Mouse (Mus musculus) small intestine, adult 2 months (tissue): ENCODE results near the gene Rab3b. TPM values are rescaled to one million over a fixed set of nuclear protein-coding genes. Genes with fewer than 3 reads are reported as not detected.

Experiments
- H3K27ac ChIP-seq: fragments of 200-500 bp; 2 replicates; pipeline ENCODE4 v1.5.1; 2012; ENCODE audit warnings: low read depth, low read length, control low read depth, inconsistent platforms; ENCODE audit not compliant: insufficient read depth
- H3K27me3 ChIP-seq: fragments of 200-500 bp; 2 replicates; pipeline ENCODE4 v1.6.1; 2012; ENCODE audit warnings: mild to moderate bottlenecking, moderate library complexity, low read length, inconsistent platforms; ENCODE audit not compliant: control insufficient read depth, insufficient read depth
- H3K36me3 ChIP-seq: fragments of 200-500 bp; 2 replicates; pipeline ENCODE4 v1.6.1; 2012; ENCODE audit warnings: mild to moderate bottlenecking, low read length, control low read depth, inconsistent platforms; ENCODE audit not compliant: control insufficient read depth, insufficient read depth
- H3K4me1 ChIP-seq: fragments of 200-500 bp; 2 replicates; pipeline ENCODE4 v1.6.1; 2012; ENCODE audit warnings: low read length, inconsistent platforms, mixed read lengths; ENCODE audit not compliant: control insufficient read depth, insufficient read depth, insufficient read length
- H3K4me3 ChIP-seq: fragments of 200-500 bp; 2 replicates; pipeline ENCODE4 v1.5.1; 2012; ENCODE audit warnings: low read depth, mild to moderate bottlenecking, control low read depth, inconsistent platforms, low read length, moderate library complexity
- CTCF ChIP-seq: fragments of 200-500 bp; IDR thresholded peaks from 2 replicates; pipeline ENCODE4 v1.5.1; 2012; ENCODE audit warnings: low read depth, mild to moderate bottlenecking, control low read depth, inconsistent platforms, low read length, moderate library complexity, mixed read lengths; ENCODE audit not compliant: insufficient replicate concordance, insufficient read length; ENCODE audit errors: extremely low read depth
- POLR2A ChIP-seq: fragments of 200-500 bp; IDR thresholded peaks from 2 replicates; pipeline ENCODE4 v1.6.1; 2012; ENCODE audit warnings: low read depth, mild to moderate bottlenecking, control low read depth, inconsistent platforms, low read length, moderate library complexity
- WGBS: fragments of 180-500 bp; shearing (Covaris S2); methylation state at CpG from one replicate; pipeline ENCODE4 v1.1.7; 2018; 5-methylcytosine and 5-hydroxymethylcytosine counted together
- polyA plus RNA-seq: library from polyadenylated mRNA; depleted of rRNA; stranded (reverse); fragments of >200 nt; gene quantifications from 2 replicates; pipeline ENCODE4 v1.2.3, GENCODE M21; 2012

The Rab3b gene
- polyA plus RNA-seq, 1 experiment = 4.8 TPM

DNA sequence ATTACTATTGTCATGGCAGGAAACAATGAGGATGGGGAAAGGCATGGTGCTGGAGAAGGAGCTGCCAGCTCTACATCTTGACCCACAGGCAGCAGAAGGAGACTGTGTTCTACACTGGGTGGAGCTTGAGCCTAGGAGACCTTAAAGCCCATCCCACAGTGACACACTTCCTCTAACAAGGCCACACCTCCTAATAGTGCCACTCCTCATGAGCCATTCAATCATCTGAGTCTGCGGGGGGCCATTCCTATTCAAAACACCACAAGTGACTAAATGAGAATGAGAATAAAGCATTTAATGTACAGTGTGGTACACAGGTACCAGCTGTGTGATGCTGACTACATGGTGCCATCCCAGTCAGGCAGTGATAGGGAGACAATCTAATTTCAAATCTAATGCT lies 71.3 kb downstream of the Rab3b start:
- TF ChIP-seq POLR2A (no peak), CTCF (no peak)
- no peaks in the 10 kb centered on the region for H3K4me1 ChIP-seq
- WGBS = 81% methylated on average over 1 of the region's 1 CpGs

DNA sequence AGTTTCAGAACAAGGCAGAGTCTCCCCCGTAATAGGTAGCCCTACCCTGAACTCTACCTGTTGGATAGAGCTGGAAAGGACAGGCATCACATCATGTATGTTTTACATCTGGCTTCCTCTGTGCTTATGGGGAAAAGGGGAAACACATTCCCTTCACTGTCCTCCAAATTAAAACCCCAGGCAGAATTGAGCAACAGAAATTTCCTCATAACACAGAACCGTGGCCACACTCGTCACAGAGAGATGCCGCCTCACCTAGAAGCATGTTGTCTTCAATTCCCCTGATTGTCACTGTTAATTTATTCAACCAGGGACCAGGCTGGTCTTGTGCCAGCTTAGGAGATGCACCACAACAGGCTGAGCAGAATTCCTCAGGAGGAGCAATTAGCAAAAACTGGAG lies 72.8 kb downstream of the Rab3b start:
- WGBS = 92% methylated on average over 4 of the region's 4 CpGs
- TF ChIP-seq CTCF (no peak), POLR2A (no peak)
- H3K4me1 ChIP-seq = no peaks in the 10 kb centered on the region

More for the DNA sequence above, 71.3 kb downstream of the Rab3b start:
- Histone ChIP-seq H3K36me3 (no peaks in the 10 kb centered on the region), H3K27ac (no peak overlapping the region), H3K4me3 (no peak overlapping the region), H3K27me3 (no peaks in the 10 kb centered on the region)

DNA sequence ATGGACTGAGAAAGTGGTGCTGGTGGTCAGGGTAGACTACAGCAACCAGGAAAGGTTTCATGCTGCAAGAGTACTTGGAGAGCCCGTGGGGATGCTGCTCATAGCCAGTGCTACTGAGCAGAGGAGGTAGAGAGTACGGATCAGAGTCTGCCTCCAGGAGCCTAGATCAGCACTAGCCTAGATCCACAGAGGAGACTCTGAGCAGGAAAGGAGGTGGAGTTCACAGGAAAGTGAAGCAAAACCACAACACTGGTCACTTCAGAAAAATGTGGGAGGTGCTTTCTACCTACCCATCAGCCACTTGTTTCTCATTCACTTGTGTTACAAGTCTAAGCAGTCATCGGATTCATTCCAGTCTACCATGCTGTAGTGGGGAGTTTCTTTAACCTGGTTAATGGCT lies 80.8 kb downstream of the Rab3b start:
- TF ChIP-seq POLR2A = no peak
- TF ChIP-seq CTCF = no peak
- no peaks in the 10 kb centered on the region for H3K36me3 ChIP-seq
- H3K27me3 ChIP-seq = no peaks in the 10 kb centered on the region
- H3K27ac ChIP-seq = no peak overlapping the region
- WGBS = 92% methylated on average over 3 of the region's 3 CpGs
- no peaks in the 10 kb centered on the region for H3K4me1 ChIP-seq
- no peak overlapping the region for H3K4me3 ChIP-seq

More for the DNA sequence above, 72.8 kb downstream of the Rab3b start:
- no peak overlapping the region for H3K27ac ChIP-seq
- H3K36me3 ChIP-seq = no peaks in the 10 kb centered on the region
- no peak overlapping the region for H3K4me3 ChIP-seq
- H3K27me3 ChIP-seq = no peaks in the 10 kb centered on the region

DNA sequence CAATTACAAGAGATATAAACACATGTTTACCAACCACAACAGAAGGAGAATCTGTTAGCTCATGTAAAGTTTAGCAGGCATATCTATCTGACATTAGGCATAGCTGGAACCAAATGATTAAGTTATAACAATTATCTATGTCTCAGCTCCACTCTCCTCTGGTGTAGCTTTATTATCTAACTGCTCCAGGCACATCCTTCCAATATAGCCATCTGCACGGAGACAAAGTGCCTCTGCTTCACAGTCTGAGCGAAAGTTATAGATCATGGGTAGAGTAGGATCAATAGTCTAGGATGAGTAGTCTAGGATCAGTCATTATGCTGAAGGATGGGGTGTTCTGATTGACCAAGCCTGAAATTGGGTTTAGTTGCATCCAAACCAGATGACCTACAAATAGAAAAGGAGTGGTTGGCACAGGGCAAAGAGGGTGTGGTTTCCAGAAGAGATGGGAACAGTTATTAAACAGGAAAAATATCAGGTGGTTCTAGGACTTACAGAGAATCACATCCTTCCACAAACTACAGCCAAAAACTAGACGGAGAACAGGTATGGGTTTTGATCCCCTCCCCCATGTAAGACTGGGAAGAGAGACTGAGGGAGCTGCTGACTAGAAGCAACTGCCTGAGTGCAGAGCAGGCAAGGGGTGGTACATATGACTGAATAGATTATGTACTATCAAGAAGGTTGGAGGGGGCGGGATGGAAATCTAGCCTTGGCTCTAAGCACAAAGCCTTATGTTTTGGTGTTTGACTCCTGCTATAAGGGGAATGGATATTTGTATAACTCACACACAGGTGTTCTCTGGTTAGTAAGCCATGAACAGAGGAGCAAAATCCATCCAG lies 82.0 kb downstream of the Rab3b start:
- 85% methylated on average over 4 of the region's 4 CpGs for WGBS
- H3K4me1 ChIP-seq = no peaks in the 10 kb centered on the region
- H3K36me3 ChIP-seq = no peaks in the 10 kb centered on the region
- H3K4me3 ChIP-seq = no peak overlapping the region
- H3K27me3 ChIP-seq = no peaks in the 10 kb centered on the region
- no peak for TF ChIP-seq CTCF
- no peak for TF ChIP-seq POLR2A
- no peak overlapping the region for H3K27ac ChIP-seq

DNA sequence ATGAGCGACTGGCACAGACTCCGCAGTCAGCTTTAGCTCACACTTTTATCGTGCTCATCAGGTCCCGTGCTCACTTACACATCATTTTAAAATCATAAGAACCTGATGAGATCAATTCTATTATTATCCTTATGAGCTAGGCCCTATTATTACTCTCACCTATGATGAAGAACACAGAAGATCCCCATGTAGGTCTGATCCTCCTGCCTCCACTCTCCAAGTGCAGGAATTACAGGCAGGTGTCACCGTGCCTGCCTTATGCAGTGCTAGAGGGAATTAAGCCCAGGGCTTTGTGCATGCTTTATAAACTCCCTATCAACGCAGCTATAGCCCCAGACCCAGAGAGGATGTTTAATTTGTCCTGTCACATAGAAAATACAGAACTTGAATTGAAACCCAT lies 84.2 kb downstream of the Rab3b start:
- 87% methylated on average over 6 of the region's 6 CpGs for WGBS

DNA sequence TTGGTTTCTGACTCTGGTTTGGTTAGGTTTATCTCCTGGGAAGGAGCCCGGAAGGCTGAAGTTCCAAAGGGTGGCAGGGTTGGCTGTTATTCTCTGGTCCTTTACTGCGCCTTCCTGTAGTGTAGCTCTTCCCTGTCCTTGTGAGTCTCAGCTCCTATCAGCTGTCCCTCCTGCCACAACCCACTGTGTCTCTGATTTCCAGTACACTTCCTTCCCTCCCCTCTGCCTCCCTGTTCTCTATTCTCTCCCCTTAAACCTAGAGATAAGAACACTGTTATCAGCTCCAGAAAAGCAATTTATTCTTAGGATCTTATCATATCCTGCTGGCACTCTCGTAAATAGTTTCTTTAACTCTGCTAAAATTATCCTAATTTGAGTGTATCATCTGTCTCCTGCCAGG lies 90.7 kb downstream of the Rab3b start:
- H3K27me3 ChIP-seq = no peaks in the 10 kb centered on the region
- 15% methylated on average over 3 of the region's 3 CpGs for WGBS

More for the DNA sequence above, 84.2 kb downstream of the Rab3b start:
- Histone ChIP-seq H3K4me1 (no peaks in the 10 kb centered on the region), H3K36me3 (no peaks in the 10 kb centered on the region), H3K4me3 (no peak overlapping the region), H3K27me3 (no peaks in the 10 kb centered on the region), H3K27ac (no peak overlapping the region)
- no peak for TF ChIP-seq POLR2A
- no peak for TF ChIP-seq CTCF

DNA sequence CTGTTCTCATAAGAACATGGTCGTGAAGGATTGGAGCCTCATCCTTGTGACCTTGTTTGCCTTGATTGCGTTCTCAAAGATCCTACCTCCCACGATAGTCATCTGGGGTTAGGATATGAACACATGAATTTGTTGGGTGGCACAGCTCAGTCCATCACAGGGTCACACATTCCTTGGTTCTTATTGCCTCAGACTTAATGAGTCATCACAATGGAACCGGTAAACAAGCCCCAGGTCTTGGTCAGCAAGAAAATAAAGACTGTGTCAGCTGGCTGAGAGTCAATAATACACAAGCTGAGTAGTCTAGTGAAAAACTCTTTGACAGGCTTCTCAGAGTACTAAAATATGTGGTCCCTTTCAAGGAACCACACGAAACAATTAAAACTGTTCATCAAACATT lies 92.2 kb downstream of the Rab3b start:
- Histone ChIP-seq H3K4me3 (no peak overlapping the region), H3K36me3 (no peaks in the 10 kb centered on the region), H3K4me1 (no peaks in the 10 kb centered on the region), H3K27ac (no peak overlapping the region), H3K27me3 (no peaks in the 10 kb centered on the region)
- WGBS = 74% methylated on average over 5 of the region's 5 CpGs
- TF ChIP-seq POLR2A (no peak), CTCF (no peak)

More for the DNA sequence above, 90.7 kb downstream of the Rab3b start:
- H3K4me3 ChIP-seq = no peak overlapping the region
- no peaks in the 10 kb centered on the region for H3K36me3 ChIP-seq
- H3K27ac ChIP-seq = no peak overlapping the region
- H3K4me1 ChIP-seq = no peaks in the 10 kb centered on the region
- TF ChIP-seq POLR2A (no peak), CTCF (no peak)
